Mouse (Mus musculus) MEL (cell line): ENCODE results near the gene Ddx25.

ENCODE experiments used
- CTCF ChIP-seq, 3 experiments: IDR thresholded peaks in 2 of 3; conservative IDR thresholded peaks in 1 of 3; 2 replicates each; pipeline ENCODE4 v1.5.1; 2011 to 2012; ENCODE audit warnings: low read length in 3 of 3, low read depth in 2 of 3, mild to moderate bottlenecking in 2 of 3, improper control_type of control experiment in 1 of 3, inconsistent platforms in 1 of 3, mixed read lengths in 1 of 3, moderate library complexity in 1 of 3; ENCODE audit not compliant: control insufficient read depth in 1 of 3, insufficient read depth in 1 of 3, poor library complexity in 1 of 3, severe bottlenecking in 1 of 3
- E2F4 ChIP-seq: IDR thresholded peaks from 2 replicates; pipeline ENCODE4 v1.6.1; 2011; ENCODE audit warnings: low read depth, low read length, improper control_type of control experiment, borderline replicate concordance
- EP300 ChIP-seq, 2 experiments: IDR thresholded peaks; 2 replicates each; pipeline ENCODE4 v1.6.1; 2011; ENCODE audit warnings: improper control_type of control experiment in 2 of 2, low read length in 2 of 2, low read depth in 1 of 2, mild to moderate bottlenecking in 1 of 2
- GATA1 ChIP-seq: IDR thresholded peaks from 2 replicates; pipeline ENCODE4 v1.6.1; 2011; ENCODE audit warnings: low read depth, low read length, improper control_type of control experiment
- MAX ChIP-seq: IDR thresholded peaks from 2 replicates; pipeline ENCODE4 v1.6.1; 2011; ENCODE audit warnings: low read length, improper control_type of control experiment
- POLR2A ChIP-seq, 2 experiments: IDR thresholded peaks; 2 replicates each; pipeline ENCODE4 v1.6.1; 2011 to 2012; ENCODE audit warnings: low read length in 2 of 2, mild to moderate bottlenecking in 2 of 2, control low read depth in 1 of 2, improper control_type of control experiment in 1 of 2, low read depth in 1 of 2, moderate library complexity in 1 of 2; ENCODE audit not compliant: control insufficient read depth in 1 of 2, insufficient read depth in 1 of 2, poor library complexity in 1 of 2
- POLR2AphosphoS5 ChIP-seq: IDR thresholded peaks from 2 replicates; pipeline ENCODE4 v1.6.1; 2012; ENCODE audit warnings: low read depth, borderline replicate concordance, mild to moderate bottlenecking, inconsistent platforms, low read length, moderate library complexity, mixed read lengths
- ZKSCAN1 ChIP-seq: IDR thresholded peaks from 2 replicates; pipeline ENCODE4 v1.6.1; 2012; ENCODE audit warnings: low read depth, mild to moderate bottlenecking, inconsistent platforms, low read length, improper control_type of control experiment, moderate library complexity
- ZMIZ1 ChIP-seq: IDR thresholded peaks from 2 replicates; pipeline ENCODE4 v1.6.1; 2012; ENCODE audit warnings: low read depth, mild to moderate bottlenecking, inconsistent platforms, low read length, improper control_type of control experiment, moderate library complexity
- ZNF384 ChIP-seq: IDR thresholded peaks from 2 replicates; pipeline ENCODE4 v1.6.1; 2012; ENCODE audit warnings: low read depth, mild to moderate bottlenecking, inconsistent platforms, low read length, improper control_type of control experiment

DNA sequence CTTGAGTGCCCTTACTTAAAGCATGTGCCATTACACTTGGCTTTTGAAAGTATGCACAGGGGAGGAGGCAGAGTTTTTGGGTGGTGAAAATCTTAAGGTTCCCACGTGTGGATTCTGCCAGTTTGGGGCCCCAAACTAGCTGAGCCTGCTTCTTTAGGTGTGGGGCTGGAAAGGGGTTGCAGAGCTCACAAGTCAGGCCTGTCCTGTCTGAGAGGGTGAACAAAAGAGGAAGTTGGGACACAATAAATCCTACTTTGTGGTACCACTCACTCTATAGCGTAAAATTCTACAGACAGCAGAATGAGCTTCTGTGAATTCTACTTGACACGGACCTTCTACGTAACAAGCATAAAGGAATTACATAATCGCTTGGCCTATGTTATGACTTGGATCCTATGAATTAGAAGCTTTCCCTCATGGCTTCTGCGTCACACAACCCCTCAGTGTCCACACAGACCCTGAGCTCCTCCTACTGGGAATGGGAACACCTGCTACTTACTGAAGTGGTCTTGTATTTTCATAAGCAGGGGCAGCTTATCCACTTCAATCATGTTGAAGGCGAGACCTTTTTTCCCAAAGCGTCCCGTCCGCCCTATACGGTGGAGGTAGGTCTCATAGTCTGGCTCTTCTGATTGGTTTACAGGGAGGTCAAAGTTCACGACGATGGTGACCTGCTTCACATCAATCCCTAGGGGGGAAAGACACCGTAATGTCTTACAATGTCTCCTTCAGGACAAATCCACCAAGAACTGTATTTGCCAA lies 15.0 kb downstream of the Ddx25 start:
- TF ChIP-seq EP300 (IDR thresholded peaks at IDR 0.05; ENCODE audit: low read depth in 1 of 2, low read length in 2 of 2): no peak
- no peak for TF ChIP-seq CTCF (IDR thresholded peaks at IDR 0.05 in 2 of 3, conservative IDR thresholded peaks at IDR 0.05 in 1 of 3; ENCODE audit: control insufficient read depth in 1 of 3, insufficient read depth in 1 of 3, low read depth in 2 of 3, low read length in 3 of 3, poor library complexity in 1 of 3, severe bottlenecking in 1 of 3)
- no peak for TF ChIP-seq ZMIZ1
- no peak for TF ChIP-seq MAX
- TF ChIP-seq ZKSCAN1: no peak
- no peak for TF ChIP-seq POLR2AphosphoS5
- no peak for TF ChIP-seq E2F4
- no peak for TF ChIP-seq GATA1
- no peak for TF ChIP-seq POLR2A (IDR thresholded peaks at IDR 0.05; ENCODE audit: control insufficient read depth in 1 of 2, insufficient read depth in 1 of 2, low read depth in 1 of 2, low read length in 2 of 2, poor library complexity in 1 of 2)
- no peak for TF ChIP-seq ZNF384
